ENCODE assay signal across 8 mouse cellular contexts in the genomic region with DNA sequence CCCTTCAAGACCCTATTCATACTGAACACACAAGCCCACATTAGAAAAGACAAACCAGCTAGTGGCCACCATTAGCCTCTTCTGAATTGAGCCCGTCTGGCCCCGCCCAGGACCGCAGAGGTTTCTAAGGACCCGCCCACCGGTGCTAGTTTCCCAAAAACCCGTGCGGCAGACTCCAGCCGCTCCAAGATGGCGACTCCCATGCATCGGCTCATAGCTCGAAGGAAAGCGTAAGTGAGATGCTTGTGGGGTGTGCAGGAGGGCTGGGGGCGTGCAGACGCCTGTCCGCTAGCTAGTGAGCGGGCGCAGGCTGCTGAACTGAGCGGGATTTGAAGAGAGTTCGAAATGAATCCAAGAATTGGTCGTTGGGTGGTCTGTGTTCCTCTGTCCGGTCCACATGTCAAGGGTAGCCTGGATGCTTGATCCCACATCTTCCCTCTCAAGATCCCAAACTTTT. TPM values are rescaled to one million over a fixed set of nuclear protein-coding genes. Genes with fewer than 3 reads are reported as not detected.
A peak's percentile ranks its signal among the peaks of the same experiment; 100 is the strongest.
DNase-seq lines count a peak whose midpoint lies in the region; ATAC-seq lines count a peak whose summit lies in the region.

A gene (plus strand): TSS at position 168 of the 457 bp plus-strand sequence.

- H3K4me3 ChIP-seq in hindbrain, embryonic 14.5 days (replicated peaks; ENCODE audit: low read length) = peak within 1 kb of the TSS; percentile 58

- H3K4me1 ChIP-seq in hindbrain, embryonic 14.5 days (replicated peaks; ENCODE audit: control insufficient read depth, insufficient read depth, low read length) = peaks cover 9% of the 10 kb centered on the region; the same call in 1 of the 2 replicates

- peaks cover 26% of the 10 kb centered on the region for H3K36me3 ChIP-seq in hindbrain, embryonic 14.5 days (replicated peaks; ENCODE audit: control insufficient read depth, insufficient read depth)

- H3K4me2 ChIP-seq in hindbrain, embryonic 14.5 days (replicated peaks) = peak within 1 kb of the TSS; percentile 76

- peak within 1 kb of the TSS; percentile 72 for H3K9ac ChIP-seq in hindbrain, embryonic 14.5 days

- under 1% methylated on average over 21 of the region's 21 CpGs for WGBS in hindbrain, embryonic 14.5 days

- H3K27me3 ChIP-seq in hindbrain, embryonic 14.5 days (ENCODE audit: control insufficient read depth, insufficient read depth, low read length) = no peaks in the 10 kb centered on the region

- peak; percentile 94 for DNase-seq in R1 (ENCODE audit: low read depth, low spot score)
- peak; percentile 86 to 87 for DNase-seq in cerebellum, postnatal 14 days
- DNase-seq in frontal cortex, postnatal 25 days (ENCODE audit: low spot score in 2 of 2) = peak; percentile 61 to 74
- DNase-seq in hindbrain, embryonic 14.5 days (ENCODE audit: low spot score) = peak; percentile 88
- peak; percentile 83 to 85 for DNase-seq in layer of hippocampus, postnatal 36 days
- peak; percentile 92 for DNase-seq in lung, postnatal 25 days (ENCODE audit: low spot score)
- peak; percentile 67 for DNase-seq in retina, adult 2 months (ENCODE audit: low read depth, low spot score)
- DNase-seq in thymus, postnatal 25 days = peak; percentile 84

- peak within 1 kb of the TSS; percentile 70 for H3K27ac ChIP-seq in hindbrain, embryonic 14.5 days

- peak; percentile 91 for ATAC-seq in hindbrain, embryonic 14.5 days (ENCODE audit: low FRiP score)

- H3K9me3 ChIP-seq in hindbrain, embryonic 14.5 days (ENCODE audit: control insufficient read depth, low read length) = no peaks in the 10 kb centered on the region

RNA-seq across cellular contexts. Expression of the gene that starts here (rescaled TPM):
- 13.9 and 14.9 TPM in 2 replicates for polyA plus RNA-seq in hindbrain, embryonic 14.5 days (2014; fragmentation: Nextera tagmentation; extraction: Ambion mirVana)
- 10 to 100 TPM in 1 of 2 experiments, 1 to 10 TPM in 1; 9.6 to 10.7 TPM for total RNA-seq in layer of hippocampus, postnatal 36 days (2021)

Comparison
In these comparisons a context has a peak if more than half of its experiments do, and no peak if none do; other contexts are left out.
1. Peak in every context shown above with its lines: DNase-seq, ATAC-seq, H3K4me3 ChIP-seq and H3K27ac ChIP-seq.